Mouse (Mus musculus) embryonic fibroblast, embryonic 13.5 days (primary cell): Measurements from ENCODE around the gene Ralgps2.

Source experiments
- CTCF ChIP-seq: IDR thresholded peaks from 2 replicates; pipeline ENCODE4 v1.5.1; 2011; ENCODE audit warnings: mild to moderate bottlenecking, control low read depth, low read length, moderate library complexity, borderline replicate concordance; ENCODE audit not compliant: insufficient read depth
- POLR2A ChIP-seq: IDR thresholded peaks from 2 replicates; pipeline ENCODE4 v1.6.1; 2011; ENCODE audit warnings: low read depth, mild to moderate bottlenecking, control low read depth, low read length, moderate library complexity

DNA sequence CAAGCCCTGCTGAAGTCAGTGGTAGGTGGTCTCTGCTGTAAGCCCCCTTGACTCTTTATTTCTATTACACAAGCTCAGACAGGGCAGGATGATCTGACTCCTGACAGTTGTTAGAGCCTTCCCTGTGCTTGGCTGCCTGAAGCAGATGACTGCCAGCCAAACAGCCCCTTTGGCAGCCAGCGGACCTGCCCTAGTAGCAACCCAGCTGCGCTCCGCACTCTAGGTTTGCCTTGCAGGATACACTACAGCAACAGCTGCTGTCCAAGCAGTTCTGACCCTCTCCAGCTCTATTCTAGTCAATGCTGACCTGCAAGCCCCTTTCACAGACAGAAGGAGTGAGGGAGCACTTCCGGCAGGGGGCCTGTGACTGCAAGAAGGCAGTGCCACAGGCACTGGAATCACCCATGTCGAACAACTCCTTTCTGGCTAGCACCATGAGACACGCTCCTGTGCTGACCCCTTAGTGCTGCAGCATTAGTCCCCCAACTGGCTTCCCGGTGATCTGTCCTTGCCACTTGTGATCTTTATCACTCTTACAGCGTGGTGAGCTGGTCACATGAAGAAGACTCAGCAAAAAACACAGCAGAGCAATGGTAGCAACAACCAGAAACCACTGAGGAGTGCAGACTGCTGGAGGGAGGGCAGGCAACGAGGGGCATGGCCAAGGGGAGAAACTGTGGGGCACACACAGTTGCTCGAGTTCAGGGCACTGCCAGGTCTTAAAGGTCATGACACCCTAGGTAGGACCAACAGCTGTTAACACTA, 8.1 kb downstream of the Ralgps2 start:
- TF ChIP-seq CTCF (no peak), POLR2A (no peak)
